Mouse (Mus musculus) thymus, adult 2 months (tissue): ENCODE data around the gene Inpp5a.

Experiments
- CTCF ChIP-seq: fragments of 200-500 bp; IDR thresholded peaks from 2 replicates; pipeline ENCODE4 v1.5.1; 2012; ENCODE audit warnings: mild to moderate bottlenecking, control low read depth, low read length, moderate library complexity, borderline replicate concordance; ENCODE audit not compliant: control insufficient read depth, poor library complexity, insufficient read depth; ENCODE audit errors: extremely low read depth
- POLR2A ChIP-seq: fragments of 200-500 bp; IDR thresholded peaks from 2 replicates; pipeline ENCODE4 v1.6.1; 2012; ENCODE audit warnings: mild to moderate bottlenecking, low read length, control low read depth, moderate library complexity; ENCODE audit not compliant: control insufficient read depth, poor library complexity, insufficient read depth; ENCODE audit errors: extremely low read depth

DNA sequence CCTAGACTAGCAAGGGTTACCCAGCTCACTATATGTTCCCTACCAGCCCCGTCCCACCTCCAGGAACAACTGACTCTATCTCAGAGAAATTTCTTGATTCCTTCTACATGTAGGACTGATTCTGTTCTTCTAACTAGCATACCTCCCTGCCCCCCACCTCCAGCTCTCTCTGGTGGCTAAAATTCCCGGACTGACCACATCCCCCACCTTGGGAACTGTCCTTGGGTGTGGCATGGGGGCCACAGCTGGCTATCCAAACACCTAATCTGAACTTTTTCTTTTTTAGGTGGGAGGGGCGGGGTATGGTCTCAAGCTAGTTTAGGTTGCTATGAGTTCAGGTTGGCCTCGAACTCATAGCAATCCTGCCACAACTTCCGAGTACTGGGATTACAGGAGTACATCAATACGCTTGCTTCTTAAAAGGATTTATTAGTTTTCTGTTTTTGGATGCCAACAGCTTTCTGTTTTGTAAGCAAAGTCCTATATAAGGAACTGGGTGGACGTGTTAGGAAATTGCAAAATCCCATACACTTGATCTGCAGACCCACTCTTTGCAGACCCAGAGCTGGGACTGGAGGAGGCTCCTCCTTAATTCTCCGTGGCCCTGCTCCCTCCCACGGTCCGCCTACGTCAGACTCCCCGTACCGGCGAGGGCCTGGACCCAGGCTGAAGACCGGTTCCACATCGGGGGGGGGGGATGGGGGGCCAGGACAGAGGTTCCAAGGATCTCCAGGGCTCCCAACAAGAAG is 814 bp upstream of the Inpp5a start:
- TF ChIP-seq POLR2A (no peak), CTCF (no peak)
